Mouse (Mus musculus): ENCODE results near the gene Filip1l. TPM values are rescaled to one million over a fixed set of nuclear protein-coding genes. Genes with fewer than 3 reads are reported as not detected.

Filip1l gene
- polyA plus RNA-seq, 1 experiment from 2014 or later: 3.3 TPM

DNA sequence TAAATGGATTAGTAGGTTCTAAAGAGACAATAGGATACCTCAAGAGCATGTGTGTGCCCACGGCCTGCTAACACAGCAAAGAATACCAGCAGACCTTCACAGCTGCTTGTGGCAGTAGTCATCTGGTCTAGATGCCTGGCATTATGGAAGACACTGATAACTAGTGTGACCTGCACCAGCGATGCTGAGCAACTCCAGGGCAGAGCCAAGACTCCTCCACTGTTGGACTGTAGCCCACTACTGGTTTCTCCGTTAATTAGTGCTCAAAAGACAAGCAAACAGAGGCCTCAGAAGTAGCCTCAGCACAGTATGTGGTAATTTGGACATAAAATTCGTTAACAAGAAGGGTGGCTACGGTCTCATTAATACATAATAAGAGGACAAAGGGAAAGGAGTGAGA is 199.8 kb downstream of the Filip1l start:
- Histone ChIP-seq H3K36me3 (no peaks in the 10 kb centered on the region), H3K4me3 (no peak overlapping the region), H3K27ac (no peak overlapping the region), H3K9ac (no peak overlapping the region), H3K4me2 (no peak overlapping the region), H3K27me3 (peaks cover 16% of the 10 kb centered on the region; the same call in 1 of the 2 replicates), H3K9me3 (no peaks in the 10 kb centered on the region), H3K4me1 (replicated peaks) (peaks cover 3% of the 10 kb centered on the region; the same call in 1 of the 2 replicates)
- ATAC-seq (ENCODE audit: low FRiP score): no peak
- 84% methylated on average over 5 of the region's 5 CpGs for WGBS

DNA sequence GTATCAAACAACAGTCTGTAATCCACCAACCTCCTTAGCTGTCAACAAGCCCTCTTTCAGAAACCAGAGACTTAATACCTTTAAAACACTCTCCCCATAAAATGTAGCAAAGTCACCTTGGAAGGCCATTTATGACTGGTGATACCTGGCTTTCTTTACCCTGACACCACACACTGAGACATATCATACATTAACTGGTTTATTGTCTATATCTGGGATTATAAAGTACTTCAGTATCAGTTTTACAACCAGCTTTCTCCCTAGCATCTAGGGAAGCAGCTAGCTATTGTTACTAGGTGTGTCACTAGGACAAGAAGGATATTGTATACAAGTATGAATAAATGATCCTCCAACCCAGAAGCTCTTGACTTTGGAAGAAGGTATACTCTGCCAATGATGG is 200.3 kb downstream of the Filip1l start:
- Histone ChIP-seq H3K9me3 (no peaks in the 10 kb centered on the region), H3K9ac (no peak overlapping the region), H3K4me1 (replicated peaks) (peaks cover 3% of the 10 kb centered on the region; the same call in 1 of the 2 replicates), H3K27me3 (peaks cover 11% of the 10 kb centered on the region; the same call in 1 of the 2 replicates), H3K4me3 (no peak overlapping the region), H3K36me3 (no peaks in the 10 kb centered on the region), H3K27ac (no peak overlapping the region), H3K4me2 (no peak overlapping the region)
- ATAC-seq (ENCODE audit: low FRiP score): no peak

DNA sequence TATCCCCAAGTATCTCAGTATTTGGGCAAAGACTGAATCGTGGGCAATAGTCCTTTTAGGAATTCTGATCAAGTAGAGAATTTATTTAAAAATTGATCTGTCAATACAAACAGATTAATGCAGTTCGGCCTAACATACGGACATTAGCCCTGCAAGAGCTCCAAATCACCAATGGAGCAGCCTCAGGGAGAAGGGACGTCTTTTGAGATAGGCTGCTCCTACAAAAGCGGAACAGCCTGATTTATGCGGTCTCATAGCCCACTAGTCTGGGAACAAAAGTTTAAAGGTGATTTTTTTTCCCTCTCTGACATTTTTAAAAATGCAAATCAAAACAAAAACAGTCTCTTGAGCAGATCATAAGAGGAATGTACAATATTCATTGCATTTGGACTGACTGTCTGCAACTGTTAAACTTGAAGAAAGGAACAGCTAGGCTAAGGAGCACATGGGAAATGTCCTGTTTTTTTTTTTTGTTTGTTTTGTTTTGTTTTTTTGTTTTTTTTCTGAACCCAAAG is 202.1 kb downstream of the Filip1l start:
- no peak for ATAC-seq (ENCODE audit: low FRiP score)
- no peak overlapping the region for H3K4me3 ChIP-seq
- H3K9me3 ChIP-seq: no peaks in the 10 kb centered on the region
- no peak overlapping the region for H3K4me2 ChIP-seq
- H3K9ac ChIP-seq: no peak overlapping the region
- no peak overlapping the region for H3K27ac ChIP-seq
- H3K36me3 ChIP-seq: no peaks in the 10 kb centered on the region
- peaks cover 2% of the 10 kb centered on the region; the same call in 1 of the 2 replicates for H3K27me3 ChIP-seq
- WGBS: 63% methylated on average over 6 of the region's 6 CpGs
- no peaks in the 10 kb centered on the region for H3K4me1 ChIP-seq (replicated peaks)

DNA sequence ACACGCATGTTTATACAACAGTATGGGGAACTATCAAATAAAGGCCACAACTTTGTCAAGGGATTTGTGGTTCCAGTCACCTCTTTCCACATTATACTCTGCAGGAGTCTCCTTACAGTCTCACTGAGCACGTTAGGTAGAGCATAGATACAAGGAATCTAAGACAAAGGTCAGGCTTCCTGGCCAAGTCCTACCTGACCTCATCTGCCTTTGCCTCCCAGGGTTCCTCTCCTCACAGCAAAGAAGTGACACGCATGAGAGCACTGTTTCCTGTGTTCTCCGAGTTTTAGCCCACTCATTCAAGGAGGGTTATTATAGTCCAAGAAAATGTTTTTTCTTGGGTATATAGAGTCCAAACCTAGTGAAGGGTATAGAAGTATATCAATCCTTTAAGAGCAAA is 202.8 kb downstream of the Filip1l start:
- H3K4me1 ChIP-seq (replicated peaks): no peaks in the 10 kb centered on the region
- H3K27me3 ChIP-seq: no peaks in the 10 kb centered on the region
- no peak overlapping the region for H3K9ac ChIP-seq
- H3K27ac ChIP-seq: no peak overlapping the region
- ATAC-seq (ENCODE audit: low FRiP score): no peak
- WGBS: 68% methylated on average over 4 of the region's 4 CpGs
- H3K4me2 ChIP-seq: no peak overlapping the region
- H3K9me3 ChIP-seq: no peaks in the 10 kb centered on the region
- H3K4me3 ChIP-seq: no peak overlapping the region
- no peaks in the 10 kb centered on the region for H3K36me3 ChIP-seq

DNA sequence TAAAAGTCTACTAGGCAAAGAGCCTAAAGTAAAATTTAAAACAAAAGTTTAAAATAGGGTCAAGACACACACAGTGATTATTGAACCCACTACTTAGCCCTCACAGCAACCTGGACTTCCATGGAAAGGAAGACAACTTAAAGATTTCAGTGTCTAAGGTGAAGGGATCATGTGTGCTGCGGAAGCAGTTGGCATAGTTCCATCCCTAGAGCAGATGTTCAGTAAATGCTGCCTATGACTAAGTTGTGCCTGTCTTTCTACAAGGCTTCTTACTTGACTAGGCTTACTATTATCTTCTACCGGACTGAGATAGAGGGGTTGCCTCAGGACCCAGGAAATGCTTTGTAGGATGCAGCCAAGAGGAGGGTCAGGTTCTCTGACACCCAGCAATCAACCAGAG is 203.4 kb downstream of the Filip1l start:
- H3K4me3 ChIP-seq: no peak overlapping the region
- no peak for ATAC-seq (ENCODE audit: low FRiP score)
- no peaks in the 10 kb centered on the region for H3K4me1 ChIP-seq (replicated peaks)
- no peaks in the 10 kb centered on the region for H3K36me3 ChIP-seq
- H3K9ac ChIP-seq: no peak overlapping the region
- H3K9me3 ChIP-seq: no peaks in the 10 kb centered on the region
- no peak overlapping the region for H3K27ac ChIP-seq
- H3K4me2 ChIP-seq: no peak overlapping the region
- WGBS: 91% methylated on average over 2 of the region's 2 CpGs
- H3K27me3 ChIP-seq: no peaks in the 10 kb centered on the region

DNA sequence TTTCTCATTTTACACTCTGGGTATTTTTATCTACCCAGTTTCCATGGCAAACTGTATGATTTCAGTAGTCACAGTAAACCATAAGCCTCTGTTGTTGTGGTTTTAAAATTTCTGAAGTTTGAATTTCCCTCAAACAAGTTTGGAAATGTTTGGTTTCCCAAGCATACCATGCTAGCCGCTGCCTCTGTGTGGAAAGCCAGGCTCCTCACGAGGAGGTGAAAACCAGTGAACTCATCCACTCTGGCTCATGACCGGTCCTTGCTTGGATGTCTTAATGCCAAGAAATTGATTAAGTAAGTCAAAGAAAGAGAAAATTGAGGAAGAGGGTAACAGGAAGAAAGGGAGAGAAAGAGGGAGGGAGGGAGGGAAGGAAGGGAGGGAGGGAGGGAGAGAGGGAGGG is 205.4 kb downstream of the Filip1l start:
- Histone ChIP-seq H3K4me3 (no peak overlapping the region), H3K27ac (no peak overlapping the region), H3K4me1 (replicated peaks) (no peaks in the 10 kb centered on the region), H3K27me3 (no peaks in the 10 kb centered on the region), H3K9me3 (no peaks in the 10 kb centered on the region), H3K36me3 (no peaks in the 10 kb centered on the region), H3K9ac (no peak overlapping the region), H3K4me2 (no peak overlapping the region)
- 95% methylated on average over 3 of the region's 3 CpGs for WGBS
- no peak for ATAC-seq (ENCODE audit: low FRiP score)

DNA sequence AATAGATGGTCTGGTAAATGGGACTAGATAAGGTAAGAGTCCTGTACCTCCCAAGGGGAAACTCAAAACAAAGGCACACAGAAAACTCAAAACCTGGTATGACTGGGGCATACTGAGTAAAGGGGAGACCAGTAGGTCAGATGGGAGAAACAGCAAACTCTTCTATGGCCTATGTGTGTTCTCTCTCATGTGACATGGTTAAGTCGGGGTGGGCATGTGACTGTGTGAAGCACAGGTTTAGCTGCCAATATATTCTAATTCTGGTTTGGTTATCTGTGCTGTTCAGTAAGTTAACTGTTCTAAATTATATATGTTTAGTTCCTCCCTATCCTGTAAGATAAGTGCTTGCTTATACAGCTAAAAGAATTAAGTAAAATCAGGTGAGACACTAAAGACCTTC is 207.3 kb downstream of the Filip1l start:
- Histone ChIP-seq H3K27me3 (no peaks in the 10 kb centered on the region), H3K36me3 (no peaks in the 10 kb centered on the region), H3K4me3 (no peak overlapping the region), H3K27ac (no peak overlapping the region), H3K4me2 (no peak overlapping the region), H3K9me3 (no peaks in the 10 kb centered on the region), H3K4me1 (replicated peaks) (no peaks in the 10 kb centered on the region), H3K9ac (no peak overlapping the region)
- no peak for ATAC-seq (ENCODE audit: low FRiP score)
- WGBS: 97% methylated on average over 1 of the region's 1 CpGs

DNA sequence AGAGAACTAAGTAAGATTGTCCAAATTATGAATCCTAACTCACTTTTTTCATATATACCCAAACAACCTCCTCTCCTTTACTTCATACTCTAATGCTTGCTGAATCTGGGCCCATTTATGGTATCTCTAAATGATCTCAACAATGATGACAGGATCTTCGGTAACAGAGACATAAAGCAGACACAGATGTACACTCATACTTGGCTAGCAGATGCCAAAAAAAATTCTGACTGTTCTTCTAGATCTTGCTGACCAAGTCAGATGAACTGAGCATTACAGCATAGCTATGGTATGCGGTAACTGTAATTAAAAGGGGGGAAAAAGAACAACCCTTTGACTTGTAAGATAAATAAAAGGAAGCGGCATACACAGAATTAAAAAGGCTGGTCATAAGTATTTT is 210.6 kb downstream of the Filip1l start:
- no peak overlapping the region for H3K27ac ChIP-seq
- ATAC-seq (ENCODE audit: low FRiP score): no peak
- 91% methylated on average over 3 of the region's 3 CpGs for WGBS

DNA sequence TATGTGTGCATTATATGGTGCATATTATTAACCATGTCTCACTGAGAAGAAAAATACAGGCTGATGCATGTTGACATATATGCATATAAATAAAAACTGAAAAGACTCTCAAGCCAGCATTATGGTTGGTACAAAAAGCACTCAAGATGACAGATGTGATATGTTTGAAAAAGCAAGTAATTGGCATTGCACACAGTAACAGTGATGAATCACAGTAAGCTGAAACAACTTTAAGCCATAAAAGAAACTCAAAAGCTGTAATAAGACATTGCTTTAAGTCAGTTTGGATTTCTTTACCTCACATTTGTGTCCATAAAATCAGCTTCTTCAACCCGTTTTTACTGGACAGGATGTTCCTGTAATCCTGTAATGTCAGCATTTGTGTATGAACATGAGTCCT is 211.9 kb downstream of the Filip1l start:
- Histone ChIP-seq H3K9me3 (no peaks in the 10 kb centered on the region), H3K4me3 (no peak overlapping the region), H3K27me3 (no peaks in the 10 kb centered on the region), H3K27ac (no peak overlapping the region), H3K4me1 (replicated peaks) (no peaks in the 10 kb centered on the region), H3K9ac (no peak overlapping the region), H3K36me3 (no peaks in the 10 kb centered on the region), H3K4me2 (no peak overlapping the region)
- 76% methylated on average over 1 of the region's 1 CpGs for WGBS
- ATAC-seq (ENCODE audit: low FRiP score): no peak

More for the DNA sequence above, 210.6 kb downstream of the Filip1l start:
- Histone ChIP-seq H3K9ac (no peak overlapping the region), H3K4me2 (no peak overlapping the region), H3K36me3 (no peaks in the 10 kb centered on the region), H3K27me3 (no peaks in the 10 kb centered on the region), H3K4me1 (replicated peaks) (no peaks in the 10 kb centered on the region), H3K4me3 (no peak overlapping the region), H3K9me3 (no peaks in the 10 kb centered on the region)

DNA sequence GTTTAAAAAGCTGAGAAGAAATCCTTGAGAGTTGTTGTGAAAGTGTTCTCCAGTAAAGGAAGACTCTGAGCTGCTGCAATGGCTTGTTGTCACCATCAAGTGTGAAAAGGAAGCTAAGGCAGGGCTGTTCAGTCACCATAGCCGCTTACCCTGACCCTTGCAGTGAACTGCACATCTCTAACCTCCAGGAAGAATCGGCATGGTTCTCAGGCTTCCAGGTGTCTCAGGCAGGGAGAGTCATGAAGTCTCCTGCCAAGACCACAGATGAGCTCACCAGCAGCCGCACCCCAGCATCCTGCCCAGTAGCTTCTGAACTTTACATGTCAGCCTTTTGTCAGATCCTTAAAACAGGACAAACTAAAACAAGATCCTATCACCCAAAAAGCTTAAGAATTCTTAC is 213.3 kb downstream of the Filip1l start:
- H3K36me3 ChIP-seq: no peaks in the 10 kb centered on the region
- H3K27me3 ChIP-seq: no peaks in the 10 kb centered on the region
- 89% methylated on average over 3 of the region's 3 CpGs for WGBS
- H3K9ac ChIP-seq: no peak overlapping the region
- no peak overlapping the region for H3K4me2 ChIP-seq
- H3K4me1 ChIP-seq (replicated peaks): no peaks in the 10 kb centered on the region
- H3K27ac ChIP-seq: no peak overlapping the region
- ATAC-seq (ENCODE audit: low FRiP score): no peak
- no peaks in the 10 kb centered on the region for H3K9me3 ChIP-seq
- H3K4me3 ChIP-seq: no peak overlapping the region

DNA sequence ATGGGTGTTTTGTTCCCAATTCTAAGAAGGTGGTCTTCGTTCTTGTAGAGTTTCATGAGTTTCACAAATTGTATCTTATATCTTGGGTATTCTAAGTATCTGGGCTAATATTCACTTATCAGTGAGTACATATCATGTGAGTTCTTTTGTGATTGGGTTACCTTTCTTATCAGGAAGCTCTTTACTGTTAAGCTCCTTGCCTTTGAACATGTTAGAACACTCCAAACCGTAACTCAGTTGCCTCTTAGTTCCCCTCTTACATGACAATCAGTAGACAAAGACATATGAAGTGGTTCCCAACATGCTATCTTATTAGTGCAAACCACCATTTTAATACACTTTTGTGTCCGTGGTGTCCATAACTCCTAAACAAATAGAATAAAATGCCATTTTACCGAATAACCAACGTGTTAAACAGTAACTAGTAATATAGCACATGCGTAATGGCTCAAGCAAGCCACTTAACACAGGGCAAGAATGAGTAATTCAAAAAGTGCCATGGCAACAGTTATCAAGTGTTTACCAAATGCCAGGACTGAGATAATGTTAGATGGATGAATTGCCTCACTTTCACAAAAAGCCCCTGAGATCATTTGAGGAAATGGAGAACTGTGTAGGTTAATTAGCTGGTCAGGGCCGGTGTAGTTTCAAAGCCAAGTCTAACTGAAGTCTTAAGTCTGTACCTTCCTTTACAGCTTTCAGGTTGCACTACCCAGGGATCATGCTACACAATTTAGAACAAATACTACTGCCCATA is 215.9 kb downstream of the Filip1l start:
- ATAC-seq (ENCODE audit: low FRiP score): no peak
- H3K36me3 ChIP-seq: no peaks in the 10 kb centered on the region
- no peak overlapping the region for H3K9ac ChIP-seq
- H3K4me3 ChIP-seq: no peak overlapping the region
- H3K4me2 ChIP-seq: no peak overlapping the region
- no peaks in the 10 kb centered on the region for H3K27me3 ChIP-seq
- H3K27ac ChIP-seq: no peak overlapping the region
- H3K9me3 ChIP-seq: no peaks in the 10 kb centered on the region
- 95% methylated on average over 7 of the region's 7 CpGs for WGBS
- no peaks in the 10 kb centered on the region for H3K4me1 ChIP-seq (replicated peaks)

DNA sequence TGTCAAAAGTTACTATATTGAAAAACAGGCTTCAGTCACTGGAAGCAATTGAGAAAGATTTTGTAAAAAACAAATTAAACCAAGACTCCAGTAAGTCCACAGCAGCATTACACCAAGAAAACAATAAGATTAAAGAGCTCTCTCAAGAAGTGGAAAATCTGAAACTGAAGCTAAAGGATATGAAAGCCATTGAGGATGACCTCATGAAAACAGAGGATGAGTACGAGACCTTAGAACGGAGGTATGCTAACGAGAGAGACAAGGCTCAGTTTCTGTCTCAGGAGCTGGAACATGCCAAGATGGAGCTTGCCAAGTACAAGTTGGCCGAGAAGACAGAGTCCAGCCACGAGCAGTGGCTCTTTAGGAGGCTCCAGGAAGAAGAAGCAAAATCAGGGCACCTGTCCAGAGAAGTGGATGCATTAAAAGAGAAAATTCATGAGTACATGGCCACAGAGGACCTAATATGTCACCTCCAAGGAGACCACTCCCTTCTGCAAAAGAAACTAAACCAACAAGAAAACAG is 218.0 kb downstream of the Filip1l start:
- no peak overlapping the region for H3K4me3 ChIP-seq
- WGBS: 96% methylated on average over 5 of the region's 5 CpGs
- no peak overlapping the region for H3K4me2 ChIP-seq
- no peaks in the 10 kb centered on the region for H3K4me1 ChIP-seq (replicated peaks)
- H3K36me3 ChIP-seq: no peaks in the 10 kb centered on the region
- ATAC-seq (ENCODE audit: low FRiP score): no peak
- H3K9ac ChIP-seq: no peak overlapping the region
- no peaks in the 10 kb centered on the region for H3K27me3 ChIP-seq
- no peaks in the 10 kb centered on the region for H3K9me3 ChIP-seq
- no peak overlapping the region for H3K27ac ChIP-seq

DNA sequence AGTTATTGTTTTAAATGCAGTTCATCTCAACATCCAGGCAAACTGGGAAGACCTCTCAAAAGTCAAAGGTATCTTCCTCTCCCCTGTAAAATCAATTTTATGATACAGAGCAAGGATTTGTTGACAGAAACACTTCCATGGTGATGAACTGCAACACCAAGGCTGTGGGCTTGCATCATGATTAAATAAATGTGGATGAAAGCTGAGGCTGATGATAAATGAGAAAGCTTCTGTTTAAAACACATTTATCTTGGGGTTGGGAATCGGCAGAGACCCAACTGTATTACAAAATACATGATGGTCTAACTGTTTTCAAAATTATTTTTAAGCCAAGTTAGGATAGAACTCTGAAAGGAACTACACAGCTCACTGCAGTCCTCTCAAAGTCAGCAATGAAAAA is 220.9 kb downstream of the Filip1l start:
- H3K4me2 ChIP-seq: no peak overlapping the region
- H3K4me1 ChIP-seq (replicated peaks): no peaks in the 10 kb centered on the region
- no peak overlapping the region for H3K27ac ChIP-seq
- 77% methylated on average over 1 of the region's 1 CpGs for WGBS
- no peak overlapping the region for H3K4me3 ChIP-seq
- no peak for ATAC-seq (ENCODE audit: low FRiP score)
- H3K27me3 ChIP-seq: no peaks in the 10 kb centered on the region
- no peak overlapping the region for H3K9ac ChIP-seq
- no peaks in the 10 kb centered on the region for H3K36me3 ChIP-seq
- H3K9me3 ChIP-seq: no peaks in the 10 kb centered on the region
